Mouse (Mus musculus) c-Kit-negative CD71-positive TER-119-positive erythroid progenitor cells, embryonic 14.5 days (primary cell): ENCODE results near the gene Tagap1.
"Not testable (repeated sequence)": the region's sequence is repeated elsewhere in the genome, so short reads cannot be mapped to it uniquely, and the experiment has no call there.

ENCODE experiments used
- DNase-seq: peaks from one replicate; pipeline ENCODE4 v3.0.0-alpha.2; 2013; ENCODE audit warnings: low read depth, low spot score

The Tagap1 gene

GRCm38 (mm10) chr17:6960776-6961175 lies at the start of gene Tagap1:
Gene Tagap1 (minus strand): TSS chr17:6961156.
- not testable (repeated sequence) for DNase-seq

- DNase-seq, result not testable (repeated sequence)
These were observed 48.9 kb upstream of the Tagap1 start for GRCm38 (mm10) chr17:7009901-7010300.

- not testable (repeated sequence) for DNase-seq
These were observed 48.5 kb upstream of the Tagap1 start for GRCm38 (mm10) chr17:7009440-7009839.

- not testable (repeated sequence) for DNase-seq
These were observed 47.9 kb upstream of the Tagap1 start for GRCm38 (mm10) chr17:7008885-7009284.

GRCm38 (mm10) chr17:7005646-7006045 lies 44.7 kb upstream of the Tagap1 start:
- DNase-seq, result not testable (repeated sequence)

- not testable (repeated sequence) for DNase-seq
These were observed 42.4 kb upstream of the Tagap1 start for GRCm38 (mm10) chr17:7003392-7003791.

- not testable (repeated sequence) for DNase-seq
These were observed 41.0 kb upstream of the Tagap1 start for GRCm38 (mm10) chr17:7001790-7002585.

- DNase-seq, result not testable (repeated sequence)
These were observed 37.0 kb upstream of the Tagap1 start for GRCm38 (mm10) chr17:6997778-6998490.

- DNase-seq, result not testable (repeated sequence)
These were observed 35.9 kb upstream of the Tagap1 start for GRCm38 (mm10) chr17:6996826-6997225.

GRCm38 (mm10) chr17:6995504-6995903 lies 34.5 kb upstream of the Tagap1 start:
- not testable (repeated sequence) for DNase-seq

- not testable (repeated sequence) for DNase-seq
These were observed 25.2 kb upstream of the Tagap1 start for GRCm38 (mm10) chr17:6986118-6986517.

GRCm38 (mm10) chr17:6980144-6980543 lies 19.2 kb upstream of the Tagap1 start:
- not testable (repeated sequence) for DNase-seq

GRCm38 (mm10) chr17:6979380-6979779 lies 18.4 kb upstream of the Tagap1 start:
- DNase-seq, result not testable (repeated sequence)

- not testable (repeated sequence) for DNase-seq
These were observed 17.6 kb upstream of the Tagap1 start, which contains the start of gene Gm49721 for GRCm38 (mm10) chr17:6978287-6979248. Gene Gm49721 (plus strand): TSS chr17:6978904.

- DNase-seq, result not testable (repeated sequence)
These were observed 14.0 kb upstream of the Tagap1 start for GRCm38 (mm10) chr17:6974985-6975384.

GRCm38 (mm10) chr17:6972836-6973396 lies 12.0 kb upstream of the Tagap1 start:
- DNase-seq, result not testable (repeated sequence)

- not testable (repeated sequence) for DNase-seq
These were observed 10.3 kb upstream of the Tagap1 start for GRCm38 (mm10) chr17:6971238-6971637.

GRCm38 (mm10) chr17:6970334-6970733 lies 9.4 kb upstream of the Tagap1 start, which contains the start of gene Rnaset2b:
Gene Rnaset2b (plus strand): TSS chr17:6970634.
- DNase-seq, result not testable (repeated sequence)

- not testable (repeated sequence) for DNase-seq
These were observed 6.7 kb upstream of the Tagap1 start for GRCm38 (mm10) chr17:6967673-6968072.

GRCm38 (mm10) chr17:6965364-6965763 lies 4.4 kb upstream of the Tagap1 start:
- not testable (repeated sequence) for DNase-seq

- not testable (repeated sequence) for DNase-seq
These were observed 2.0 kb upstream of the Tagap1 start for GRCm38 (mm10) chr17:6962936-6963335.
